Mouse (Mus musculus): Measurements from ENCODE around the gene Mdp1.
A peak's percentile ranks its signal among the peaks of the same experiment; 100 is the strongest.

Mdp1 gene

DNA sequence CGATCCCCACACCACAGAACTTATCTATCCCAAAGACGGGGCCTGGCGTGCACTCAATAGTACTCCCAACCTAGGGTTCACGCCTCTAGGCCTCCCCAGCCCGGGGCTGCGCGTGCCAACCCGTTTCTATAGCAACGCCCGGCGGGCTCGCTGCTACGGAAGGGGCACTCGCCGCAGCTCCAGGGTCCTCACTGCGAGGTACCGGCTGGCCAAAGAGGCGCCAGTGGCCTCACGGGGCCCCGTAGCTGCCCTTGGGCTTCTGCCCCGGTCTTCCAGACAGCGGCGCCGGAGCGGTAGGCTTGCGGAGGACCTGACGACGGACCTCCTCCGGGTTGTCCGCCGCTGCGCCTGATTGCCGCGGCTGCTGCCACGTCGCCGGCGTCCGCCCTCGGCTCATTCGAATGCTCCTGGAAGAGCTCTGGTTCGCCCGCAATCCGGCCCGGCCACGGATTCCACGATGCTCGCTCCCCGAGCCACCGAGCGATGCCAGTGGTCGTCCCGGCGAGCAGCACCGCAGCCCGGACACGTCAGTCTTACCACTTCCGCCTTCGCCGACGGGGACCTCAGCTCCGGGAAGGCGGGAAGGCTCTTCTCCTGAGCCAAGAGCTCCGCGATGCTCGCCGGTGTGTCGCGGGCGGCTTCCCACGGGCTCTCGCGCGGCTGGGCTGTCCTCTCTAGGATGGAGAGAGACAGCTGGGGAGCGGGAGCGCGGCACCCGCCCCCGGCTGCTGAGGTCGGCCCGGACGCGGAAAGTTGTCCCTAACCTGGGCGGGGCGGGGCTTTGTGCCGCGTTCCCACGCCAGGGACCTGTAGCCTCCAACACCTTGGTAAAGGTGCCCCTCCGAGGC, 17.0 kb downstream of the Mdp1 start, which contains the start of gene Tm9sf1:
Gene Tm9sf1, minus strand, starts transcription at position 747 of the 848 bp plus-strand sequence.
- peak; percentile 69 for DNase-seq (ENCODE audit: low spot score)

DNA sequence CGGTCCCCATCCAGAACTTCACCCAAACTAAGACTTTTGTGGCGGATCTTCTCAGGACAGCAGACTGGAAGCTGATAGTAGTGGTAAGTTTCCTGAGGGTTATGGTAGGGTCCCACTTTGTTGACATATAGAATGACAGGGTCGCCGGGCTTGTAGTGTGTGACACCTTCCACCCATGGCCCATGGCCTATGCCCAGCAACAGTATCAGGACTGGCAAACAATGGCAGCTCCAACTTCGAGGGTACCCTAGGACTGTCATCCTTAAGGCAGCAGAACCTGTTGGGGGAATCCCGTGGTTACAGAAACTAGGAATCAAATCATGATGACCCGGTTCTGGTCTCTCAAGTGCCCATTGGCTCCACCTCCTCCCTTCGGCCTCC, 17.6 kb downstream of the Mdp1 start:
- DNase-seq (ENCODE audit: low spot score), result no peak

DNA sequence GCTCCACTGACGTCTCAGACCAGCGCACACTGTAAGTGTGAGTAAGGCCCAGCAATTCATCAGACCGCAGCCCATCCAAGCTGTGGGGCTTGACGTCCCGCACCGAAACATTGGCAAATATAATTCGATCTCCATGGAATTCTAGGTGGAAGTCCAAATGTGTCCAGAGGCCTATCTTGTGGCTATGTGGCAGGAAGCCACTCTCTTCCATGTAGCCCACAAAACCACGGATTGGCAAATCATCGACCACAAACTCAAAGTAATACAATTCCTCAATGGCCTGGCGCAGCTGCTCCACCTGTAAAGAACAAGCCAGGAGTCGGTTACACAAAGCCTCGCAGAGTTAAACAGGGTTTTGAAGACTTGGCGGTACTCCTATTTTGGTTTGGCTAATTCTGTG, 19.0 kb downstream of the Mdp1 start:
- DNase-seq (ENCODE audit: low spot score), result no peak

DNA sequence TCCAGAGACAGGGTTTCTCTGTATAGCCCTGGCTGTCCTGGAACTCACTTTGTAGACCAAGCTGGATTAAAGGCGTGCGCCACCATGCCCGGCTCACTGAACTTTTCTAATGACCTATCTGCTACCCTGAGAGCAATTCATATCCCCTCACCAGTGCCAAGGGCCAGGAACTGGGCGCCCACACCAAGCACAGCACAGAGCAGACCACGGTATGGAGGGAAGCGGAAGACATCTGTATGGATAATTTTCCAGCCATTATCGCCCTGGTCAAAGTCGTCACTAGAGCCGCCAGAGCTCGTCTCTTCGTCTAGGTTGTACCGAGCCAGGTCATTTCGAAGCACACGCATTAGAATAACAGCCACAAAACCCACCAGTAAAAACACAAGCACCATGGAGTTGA, 19.5 kb downstream of the Mdp1 start:
- no peak for DNase-seq (ENCODE audit: low spot score)

DNA sequence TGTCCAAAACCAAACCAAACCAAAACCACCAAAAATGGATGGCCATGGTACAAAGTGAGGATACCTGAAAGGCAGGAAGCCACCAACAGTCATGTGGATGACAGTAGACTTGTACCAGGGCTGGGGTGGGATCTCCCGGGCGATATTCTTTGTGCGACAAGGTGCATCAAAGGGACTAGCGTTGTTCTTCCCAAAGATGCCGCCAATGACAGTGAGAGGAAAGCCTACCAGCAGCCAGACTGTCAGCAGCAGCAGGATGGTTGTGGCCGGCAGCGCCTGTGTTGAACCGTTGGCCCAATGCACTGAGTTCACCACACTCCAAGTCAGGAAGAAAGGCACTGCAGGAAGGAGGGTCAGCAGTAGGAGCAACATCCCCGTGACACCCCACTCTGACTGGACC, 22.5 kb downstream of the Mdp1 start, which contains the start of gene Gm49378:
Gene Gm49378, minus strand, starts transcription at position 101 of the 400 bp plus-strand sequence.
- DNase-seq (ENCODE audit: low spot score), result no peak

DNA sequence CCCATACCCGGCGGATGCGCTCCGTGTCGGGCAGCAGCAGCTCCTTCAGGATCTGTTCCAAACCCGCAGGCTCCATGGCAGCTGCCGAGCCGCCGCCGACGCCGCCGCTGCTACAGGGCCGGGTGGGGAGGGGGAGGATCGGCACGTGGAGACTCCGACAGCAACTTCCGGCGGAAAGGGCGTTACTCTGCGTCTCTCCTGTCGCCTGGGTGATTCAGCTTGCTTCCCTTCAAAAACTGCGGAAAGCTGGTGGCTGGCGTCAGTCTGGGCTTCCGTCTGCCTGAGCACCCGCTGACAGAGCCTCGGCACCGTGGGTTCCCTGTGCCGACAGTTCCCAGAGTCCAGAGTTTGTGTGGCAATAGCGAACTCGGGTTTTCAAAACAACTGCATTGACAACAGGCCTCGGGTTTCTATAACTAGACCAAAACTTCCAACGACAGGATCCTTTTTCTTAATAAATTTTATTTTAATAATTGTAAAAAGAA, 24.7 kb downstream of the Mdp1 start, which contains the start of gene Ipo4:
Gene Ipo4, minus strand, starts transcription at position 435 of the 485 bp plus-strand sequence.
- peak; percentile 82 for DNase-seq (ENCODE audit: low spot score)

DNA sequence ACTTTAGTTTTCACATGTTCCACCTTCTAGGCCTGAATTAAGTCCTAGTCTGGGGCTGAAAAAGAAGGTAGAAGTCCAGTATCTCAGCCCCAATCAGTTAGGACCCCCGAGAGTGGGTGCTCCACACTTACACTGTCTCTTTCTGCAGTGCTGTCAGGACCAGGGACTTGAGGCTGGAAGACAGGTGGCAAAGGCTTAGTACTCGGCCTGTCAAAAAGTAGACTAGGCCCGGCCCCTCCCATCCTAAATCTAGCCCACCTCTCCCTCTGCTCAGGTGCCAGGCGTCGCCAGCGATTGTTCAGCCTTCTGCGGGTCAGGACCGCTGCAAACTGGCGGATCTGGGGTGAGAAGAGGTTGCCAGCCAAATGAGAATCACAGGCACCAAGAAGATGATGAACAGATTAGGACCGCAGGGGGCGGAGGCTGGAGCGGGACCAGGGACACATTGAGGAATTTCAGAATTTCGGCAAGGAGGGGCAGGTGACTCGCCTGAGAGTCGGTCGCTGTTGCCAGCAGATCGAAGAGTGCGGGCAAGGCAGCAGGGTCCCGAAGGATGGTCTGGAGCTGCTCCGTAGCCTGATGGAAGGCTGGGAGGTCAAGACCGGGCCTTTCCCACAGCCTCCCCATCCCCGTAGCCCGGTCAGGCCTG, 25.3 kb downstream of the Mdp1 start:
- no peak for DNase-seq (ENCODE audit: low spot score)

DNA sequence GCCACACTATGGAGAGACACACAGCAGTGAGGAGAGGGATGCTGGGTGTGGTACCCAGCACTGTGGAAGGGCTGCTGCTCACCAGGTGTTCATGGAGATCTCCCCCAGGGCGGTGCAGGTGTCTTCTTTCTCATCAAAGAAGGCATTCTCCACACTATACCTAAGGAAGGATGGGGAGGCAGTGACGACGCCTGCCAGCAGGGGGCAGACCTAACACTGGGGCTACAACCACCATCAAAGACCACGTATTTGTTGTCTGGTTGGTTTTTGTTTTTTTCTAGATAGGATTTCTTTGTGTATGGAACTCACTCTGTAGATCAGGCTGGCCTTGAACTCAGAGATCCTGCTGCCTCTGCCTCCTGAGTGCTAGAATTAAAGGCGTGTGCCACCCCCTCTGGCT, 31.0 kb downstream of the Mdp1 start:
- no peak for DNase-seq (ENCODE audit: low spot score)

DNA sequence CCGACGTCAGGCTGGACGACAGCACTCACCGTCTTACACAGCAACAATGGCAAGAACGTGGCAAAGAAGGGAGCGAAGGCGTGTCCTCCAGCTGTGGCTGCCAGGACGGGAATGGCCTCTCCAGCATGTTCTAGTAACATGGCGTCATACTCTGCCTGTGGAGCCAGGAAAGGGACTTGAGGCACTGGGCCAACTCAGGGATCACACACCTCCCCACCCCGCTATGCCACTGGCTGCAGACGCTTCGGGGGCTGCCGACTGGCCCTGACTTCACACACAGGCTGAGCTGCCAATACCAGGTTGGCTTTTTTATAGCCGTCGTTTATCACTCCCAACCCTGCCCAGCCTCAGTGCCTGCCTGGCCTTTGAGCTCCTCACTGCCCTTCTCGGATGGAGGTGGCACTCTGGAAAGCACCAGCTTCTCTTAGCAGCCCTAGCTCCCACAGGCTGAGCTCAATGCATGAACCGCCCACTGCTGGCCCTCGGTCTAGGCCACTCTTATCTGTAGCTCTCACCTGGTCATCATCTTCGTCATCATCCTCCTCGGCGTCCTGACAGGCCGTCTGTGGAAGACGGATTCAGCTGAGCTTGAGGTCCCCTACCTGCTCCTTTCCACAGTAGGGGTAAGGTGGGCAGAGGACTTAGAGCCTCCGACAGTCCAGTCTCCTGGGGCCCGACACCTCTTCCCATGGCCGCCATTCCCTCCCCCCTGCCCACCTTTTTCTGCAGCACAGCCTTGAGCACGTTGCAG, 32.1 kb downstream of the Mdp1 start:
- no peak for DNase-seq (ENCODE audit: low spot score)

DNA sequence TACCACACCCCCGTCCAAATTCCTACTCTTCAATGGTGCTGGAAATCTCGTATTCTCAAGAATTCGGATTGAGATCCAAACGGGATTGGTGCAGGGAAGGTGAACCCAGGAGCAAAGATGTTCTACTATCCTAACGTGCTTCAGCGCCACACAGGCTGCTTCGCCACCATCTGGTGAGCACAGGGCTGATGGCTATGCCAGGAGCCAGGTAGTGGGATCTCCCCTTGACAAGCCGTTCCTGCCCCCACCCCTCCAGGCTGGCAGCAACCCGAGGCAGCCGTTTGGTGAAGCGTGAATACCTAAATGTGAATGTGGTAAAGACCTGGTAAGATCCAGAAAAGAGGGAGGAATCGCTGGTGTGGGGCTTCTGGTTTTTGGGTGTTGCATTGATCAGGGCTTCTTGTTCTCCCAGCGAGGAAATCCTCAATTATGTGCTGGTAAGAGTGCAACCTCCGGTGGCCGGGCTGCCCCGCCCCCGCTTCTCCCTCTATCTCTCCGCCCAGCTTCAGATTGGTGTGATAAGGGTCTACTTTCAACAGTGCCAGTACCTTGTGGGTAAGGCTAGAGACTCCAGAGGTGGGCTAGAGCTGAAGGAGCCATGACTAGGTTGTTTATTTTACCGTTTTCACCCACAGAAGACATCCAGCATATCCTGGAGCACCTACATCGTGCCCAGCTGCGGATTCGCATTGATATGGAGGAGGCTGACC, 41.7 kb downstream of the Mdp1 start:
- DNase-seq (ENCODE audit: low spot score), result no peak

DNA sequence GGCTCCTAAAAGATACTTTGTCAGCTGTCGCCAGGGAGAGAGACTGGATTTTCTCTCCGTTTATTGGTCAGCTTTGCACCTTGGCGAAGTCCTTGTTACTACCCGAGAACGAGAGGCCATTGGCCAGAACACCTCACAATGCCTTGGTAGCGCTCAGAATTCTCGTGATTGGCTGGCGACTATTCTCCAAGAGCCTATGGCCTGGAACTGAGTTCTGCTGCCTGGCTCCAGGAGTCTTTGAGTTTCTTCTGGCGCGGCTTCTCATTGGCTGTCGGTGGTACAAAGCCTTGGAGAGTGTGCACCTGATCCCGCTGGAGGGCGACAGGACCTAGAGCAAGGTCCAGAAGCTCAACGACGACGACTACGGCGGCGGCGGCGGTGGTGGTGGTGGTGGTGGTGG, 42.5 kb downstream of the Mdp1 start, which contains the start of gene Rec8:
Gene Rec8, plus strand, starts transcription at position 216 of the 400 bp plus-strand sequence.
- DNase-seq (ENCODE audit: low spot score), result no peak

DNA sequence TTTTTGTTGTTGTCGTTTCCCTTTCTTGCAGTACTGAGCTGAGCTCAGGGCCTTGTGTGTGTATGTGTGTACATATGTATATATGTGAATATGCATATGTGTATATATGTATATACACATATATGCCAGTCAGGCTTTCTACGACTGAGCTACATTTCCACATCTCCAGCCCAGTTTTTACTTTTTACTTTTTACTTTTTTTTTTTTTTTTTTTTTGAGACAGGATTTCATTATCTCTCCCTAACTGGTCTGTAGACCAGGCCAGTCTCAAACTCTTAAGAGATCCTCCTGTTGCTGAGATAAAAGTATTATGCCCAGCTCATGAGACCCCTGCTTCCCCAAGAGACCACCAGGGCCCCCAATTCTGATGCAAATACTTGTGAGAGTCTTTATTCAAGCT, 43.5 kb downstream of the Mdp1 start:
- no peak for DNase-seq (ENCODE audit: low spot score)

DNA sequence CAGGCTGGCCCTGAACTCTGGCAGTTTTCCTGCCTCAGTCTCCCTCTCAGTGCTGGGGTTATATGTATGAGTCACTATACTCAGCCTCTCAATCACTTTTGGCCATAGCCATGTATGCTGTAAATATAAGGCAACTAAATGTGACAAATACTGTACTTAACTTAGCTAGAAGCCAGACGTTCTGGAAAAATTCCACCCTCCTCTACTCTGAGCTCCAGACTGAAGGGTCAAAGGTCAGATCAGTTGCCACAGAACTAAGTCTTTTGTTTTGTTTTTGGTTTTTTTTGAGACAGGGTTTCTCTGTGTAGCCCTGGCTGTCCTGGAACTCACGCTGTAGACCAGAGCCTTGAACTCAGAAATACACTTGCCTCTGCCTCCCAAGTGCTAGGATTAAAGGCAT, 44.4 kb downstream of the Mdp1 start:
- no peak for DNase-seq (ENCODE audit: low spot score)

DNA sequence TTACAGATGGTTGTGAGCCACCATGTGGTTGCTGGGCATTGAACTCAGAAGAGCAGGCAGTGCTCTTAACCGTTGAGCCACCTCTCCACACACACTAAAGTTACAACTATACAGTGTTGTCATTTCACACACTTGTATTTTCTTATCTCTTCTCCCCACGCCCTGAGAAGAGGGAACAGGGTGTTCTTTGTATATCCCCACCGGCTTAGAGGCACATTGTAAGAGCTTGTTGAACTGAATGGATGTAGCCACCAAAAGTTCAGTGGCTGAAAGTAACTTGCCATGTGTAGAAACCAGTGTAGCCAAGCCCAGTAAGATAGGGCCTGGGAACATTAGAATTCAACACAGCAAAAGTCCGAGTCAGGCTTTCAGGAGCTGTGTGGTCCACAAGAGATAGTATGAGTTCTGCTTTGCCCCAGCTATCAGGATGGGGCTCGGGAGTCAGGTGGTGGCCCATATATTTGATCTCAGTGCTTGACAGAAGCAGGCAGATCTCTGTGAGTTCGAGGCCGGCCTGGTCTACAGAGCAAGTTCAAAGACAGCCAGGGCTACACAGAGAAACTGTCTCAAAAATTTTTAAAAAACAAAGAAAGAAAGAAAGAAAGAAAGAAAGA, 45.6 kb downstream of the Mdp1 start:
- DNase-seq (ENCODE audit: low spot score), result no peak

DNA sequence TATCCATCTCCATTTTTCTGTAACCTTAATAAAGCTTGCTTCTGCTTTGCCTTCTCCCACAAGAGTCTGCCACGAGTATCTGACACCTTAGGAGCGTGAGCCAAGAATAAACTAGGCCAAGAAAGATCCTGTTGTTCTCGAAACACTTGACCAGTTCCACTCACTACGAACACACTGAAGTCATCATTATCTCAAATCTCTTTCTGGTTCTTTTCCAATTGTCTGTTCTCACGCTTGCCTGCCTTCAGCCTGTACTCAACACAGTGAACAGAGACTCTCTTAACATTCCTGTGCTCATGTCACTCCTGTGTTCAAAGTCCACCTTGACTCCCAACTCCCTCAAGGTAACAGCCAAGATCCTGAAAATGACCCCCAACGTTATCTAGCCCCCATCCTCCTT, 47.0 kb downstream of the Mdp1 start:
- DNase-seq (ENCODE audit: low spot score), result no peak

DNA sequence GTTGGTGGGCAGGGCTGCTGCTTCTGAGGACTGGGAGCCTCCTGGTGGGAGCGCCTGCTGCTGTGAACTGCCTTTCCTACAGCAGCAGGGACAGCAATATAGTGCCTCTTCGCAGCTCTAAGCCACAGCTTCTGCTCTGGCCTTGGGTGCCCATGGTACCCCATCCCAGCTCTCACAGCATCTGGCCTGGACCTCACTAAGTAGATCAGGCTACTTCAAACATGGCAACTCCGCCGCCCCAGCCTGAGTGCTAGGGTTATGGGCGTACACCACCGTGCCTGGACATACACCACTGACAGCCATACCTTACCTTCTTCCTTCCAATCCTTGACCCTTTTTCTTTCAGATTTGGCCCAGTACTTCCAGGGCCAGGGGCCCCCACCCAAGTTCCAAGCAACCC, 52.0 kb downstream of the Mdp1 start:
- no peak for DNase-seq (ENCODE audit: low spot score)
